Mouse (Mus musculus) lung, postnatal 4 days (tissue): ENCODE results near the gene Zfp747.
"Not testable (repeated sequence)": the region's sequence is repeated elsewhere in the genome, so short reads cannot be mapped to it uniquely, and the experiment has no call there.

Source experiments
- DNase-seq, 2 experiments: peaks; one replicate each; pipeline ENCODE4 v3.0.0; 2021

The Zfp747 gene

DNA sequence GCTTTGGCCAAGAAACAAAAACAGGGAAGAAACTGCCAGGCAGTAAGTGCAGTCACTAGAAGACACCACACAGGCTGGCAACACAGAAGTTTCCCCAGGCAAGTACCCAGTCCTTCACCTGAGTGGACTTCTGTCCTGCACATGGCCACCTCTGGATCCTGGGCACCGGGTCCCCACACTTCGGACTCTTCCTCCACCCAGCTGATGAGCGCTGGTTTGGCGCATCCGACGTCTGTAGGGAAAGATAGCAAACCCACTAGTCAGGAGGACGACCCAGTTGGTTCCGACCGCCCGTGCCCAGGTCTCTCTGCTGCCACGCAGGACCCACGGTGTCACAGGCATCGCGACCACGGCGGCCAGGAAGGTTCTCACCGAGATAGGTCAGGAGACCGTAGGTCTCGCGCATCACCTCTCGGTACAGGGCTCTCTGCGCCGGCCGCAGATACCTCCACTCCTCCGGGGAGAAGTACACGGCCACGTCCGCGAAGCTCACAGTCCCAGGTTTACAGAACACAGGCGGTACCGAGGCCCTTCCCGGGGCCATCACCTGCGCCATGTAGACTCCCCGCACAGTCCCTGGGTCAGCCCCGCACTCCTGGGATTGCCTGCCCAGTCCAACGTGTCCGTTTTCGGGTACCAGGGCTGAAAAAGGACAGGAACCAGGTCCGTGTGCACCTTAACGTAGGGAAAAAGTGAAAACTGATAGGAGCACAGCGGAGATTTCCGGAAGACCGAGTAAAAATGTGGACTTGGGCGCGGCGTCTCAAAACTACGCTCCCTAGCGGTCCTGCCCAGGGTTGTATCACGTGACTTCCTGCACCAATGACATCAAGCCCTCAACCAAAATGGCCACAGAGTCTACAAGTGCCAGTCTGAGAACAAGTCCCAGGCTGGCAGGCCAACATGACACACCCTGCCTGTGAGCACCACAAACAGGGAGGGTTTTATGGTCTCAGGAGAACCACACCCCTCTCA lies at the start of gene Zfp747:
Gene Zfp747, minus strand, starts transcription at position 780 of the 975 bp plus-strand sequence.
- DNase-seq: peak; percentile 93 to 96

DNA sequence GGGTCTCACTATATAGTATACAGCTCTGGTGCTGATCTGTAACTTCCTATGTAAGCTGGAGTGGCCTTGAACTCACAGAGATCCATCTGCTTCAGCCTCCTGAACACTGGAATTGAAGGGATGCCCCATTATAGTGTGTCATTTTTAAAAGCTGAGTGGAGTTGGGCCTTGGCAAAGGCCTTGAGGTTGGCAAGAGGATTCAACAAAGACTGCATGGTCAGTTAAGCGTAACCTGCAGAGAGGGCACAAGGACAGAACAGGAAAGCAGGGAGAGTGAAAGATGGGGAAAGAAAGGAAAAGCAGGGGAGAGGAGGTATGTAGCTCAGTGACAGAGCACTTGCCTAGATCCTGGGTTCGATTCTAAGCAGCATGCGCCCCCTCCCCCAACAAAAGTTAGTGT lies 49.4 kb upstream of the Zfp747 start:
- no peak for DNase-seq

GRCm38 (mm10) chr7:127422247-127422646 lies 46.4 kb upstream of the Zfp747 start:
- peak in 1 of 2 experiments; percentile 36 for DNase-seq

DNA sequence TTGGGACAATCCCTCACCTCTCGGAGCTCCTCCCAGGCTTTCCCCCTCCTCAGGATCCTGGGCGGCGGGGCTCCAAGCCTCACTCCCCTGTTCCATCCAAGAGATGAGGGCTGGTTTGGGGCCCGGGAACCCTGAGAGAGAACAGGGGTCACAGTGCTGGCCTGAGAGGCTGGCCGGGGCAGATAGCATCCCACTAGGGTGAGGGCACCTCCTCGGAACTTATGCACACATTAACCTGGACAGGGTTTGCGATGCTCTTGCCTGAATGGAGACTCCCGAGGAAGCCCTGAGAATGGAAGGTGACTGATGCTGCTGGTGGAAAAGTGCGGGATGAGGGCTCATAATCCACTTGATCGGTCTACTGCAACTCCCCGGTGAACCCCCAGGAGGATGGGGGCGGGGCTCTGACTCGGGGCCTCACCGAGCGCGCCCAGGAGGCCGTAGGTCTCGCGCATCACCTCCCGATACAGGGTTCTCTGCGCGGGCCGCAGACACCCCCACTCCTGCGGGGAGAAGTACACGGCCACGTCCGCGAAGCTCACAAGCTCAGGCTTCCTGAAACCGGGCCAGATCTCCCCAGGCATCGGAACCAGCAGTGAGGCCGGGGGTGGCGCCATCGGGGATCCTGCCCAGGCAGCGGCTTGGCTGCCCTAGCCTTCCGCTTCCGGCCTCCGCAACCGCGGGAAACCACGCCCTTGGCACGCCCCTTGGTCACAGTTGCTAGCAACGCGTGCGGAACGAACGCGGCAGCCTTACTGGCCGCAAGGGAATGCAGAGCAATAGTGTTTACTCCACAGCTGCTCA lies 45.7 kb upstream of the Zfp747 start, which contains the start of gene Zfp688:
Gene Zfp688, minus strand, starts transcription at position 681 of the 804 bp plus-strand sequence.
- peak; percentile 96 to 98 for DNase-seq

GRCm38 (mm10) chr7:127411418-127411817 lies 35.6 kb upstream of the Zfp747 start:
- DNase-seq: no peak

GRCm38 (mm10) chr7:127406002-127406987 lies 30.4 kb upstream of the Zfp747 start, which contains the start of gene Zfp764:
Zfp764 (minus strand) TSS chr7:127406822.
- DNase-seq: peak; percentile 84 to 93

GRCm38 (mm10) chr7:127404101-127404500 lies 28.3 kb upstream of the Zfp747 start:
- DNase-seq: not testable (repeated sequence)

DNA sequence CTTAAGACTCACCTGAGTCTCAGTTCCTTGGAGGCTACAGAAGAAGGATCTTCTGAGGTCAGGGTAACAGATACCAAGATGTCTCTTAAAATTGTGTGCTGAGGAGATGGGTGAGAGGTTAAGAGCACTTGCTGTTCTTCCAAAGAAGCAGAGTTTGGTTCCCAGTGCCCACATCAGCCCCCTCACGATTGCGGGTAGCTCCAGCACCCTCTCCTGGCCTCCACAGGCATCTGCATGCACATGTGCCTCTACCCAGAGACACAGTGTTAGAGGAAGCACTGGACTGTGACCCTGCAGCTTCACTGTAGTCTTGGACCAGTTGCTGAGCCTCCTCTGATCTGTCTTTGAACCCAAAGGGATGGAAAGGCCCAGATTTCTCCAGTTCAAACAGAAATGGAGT lies 27.1 kb upstream of the Zfp747 start:
- no peak for DNase-seq

DNA sequence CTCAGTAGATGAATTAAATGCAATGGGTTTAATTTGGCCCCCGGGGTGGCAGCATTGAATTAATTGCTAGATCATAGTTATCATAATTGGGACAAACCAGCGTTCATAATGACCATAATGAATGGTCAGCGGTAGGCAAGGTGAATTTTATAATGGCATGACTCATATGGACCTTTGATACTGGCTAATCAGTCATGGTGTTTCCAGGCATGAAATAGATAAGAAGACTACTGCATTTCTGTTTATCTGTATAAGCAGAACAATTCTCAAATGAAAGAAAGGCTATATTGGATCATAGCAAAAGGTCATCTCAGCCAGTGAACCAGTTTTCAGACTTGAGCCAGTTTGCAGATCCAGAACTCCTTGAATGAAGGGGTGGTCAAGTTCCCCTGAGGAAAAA lies 24.5 kb upstream of the Zfp747 start:
- DNase-seq: no peak

DNA sequence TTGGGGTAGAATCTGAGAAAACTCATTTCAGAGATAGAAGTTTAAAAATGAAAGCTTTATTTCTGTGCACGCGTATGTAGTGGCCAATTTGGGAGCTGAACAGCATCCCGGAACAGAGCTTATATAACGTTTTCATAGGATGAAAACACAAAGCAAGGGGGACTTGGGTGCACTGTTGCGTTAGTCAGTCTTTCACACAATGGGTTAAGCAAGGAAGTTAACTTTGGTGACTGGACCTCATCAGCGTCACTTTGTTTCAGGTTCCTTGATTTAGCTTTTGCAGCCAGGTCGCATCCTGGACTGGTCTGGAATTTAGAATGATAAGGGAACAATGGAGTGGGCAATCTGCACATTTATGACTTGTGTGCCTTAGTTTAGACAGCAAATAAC lies 18.1 kb upstream of the Zfp747 start:
- DNase-seq: no peak

DNA sequence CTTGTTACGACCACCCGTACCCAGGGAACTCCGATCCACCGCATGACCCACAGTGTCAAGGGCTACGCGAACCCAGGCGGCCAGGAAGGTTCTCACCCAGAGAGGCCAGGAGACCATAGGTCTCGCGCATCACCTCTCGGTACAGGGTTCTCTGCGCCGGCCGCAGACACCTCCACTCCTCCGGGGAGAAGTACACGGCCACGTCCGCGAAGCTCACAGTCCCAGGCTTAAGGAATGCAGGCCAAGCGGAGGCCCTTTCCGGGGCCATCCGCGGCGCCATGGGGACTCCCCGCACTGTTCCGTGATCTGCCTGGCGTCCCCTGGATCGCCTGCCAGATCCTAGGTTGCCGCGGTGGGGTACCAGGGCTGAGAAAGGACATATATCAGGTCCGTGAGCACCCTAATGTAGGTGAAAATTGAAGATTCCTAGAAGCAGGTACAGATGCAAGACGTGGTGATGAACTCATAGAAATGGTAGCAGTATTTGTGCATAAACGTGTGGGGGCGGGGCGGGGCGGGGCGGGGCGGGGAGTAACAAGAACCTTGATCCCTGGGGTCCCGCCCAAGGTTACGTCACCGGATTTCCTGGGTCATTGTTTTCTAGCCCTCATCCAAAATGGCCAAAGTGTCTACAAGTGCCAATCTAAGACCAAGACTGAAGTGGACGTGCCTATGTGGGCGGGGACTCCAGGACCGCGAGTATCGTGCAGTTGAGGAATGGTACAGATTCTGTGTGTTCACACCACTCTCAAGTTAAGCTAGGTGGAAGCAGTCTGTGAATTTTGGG lies 17.5 kb upstream of the Zfp747 start, which contains the start of gene E430018J23Rik:
Gene E430018J23Rik, minus strand, starts transcription at position 473 of the 787 bp plus-strand sequence.
- DNase-seq: peak; percentile 96 to 98

GRCm38 (mm10) chr7:127392251-127392824 lies 16.5 kb upstream of the Zfp747 start:
- no peak for DNase-seq

- DNase-seq: no peak
These were observed 15.7 kb upstream of the Zfp747 start for GRCm38 (mm10) chr7:127391538-127391937.

GRCm38 (mm10) chr7:127390306-127390705 lies 14.5 kb upstream of the Zfp747 start:
- DNase-seq: no peak

DNA sequence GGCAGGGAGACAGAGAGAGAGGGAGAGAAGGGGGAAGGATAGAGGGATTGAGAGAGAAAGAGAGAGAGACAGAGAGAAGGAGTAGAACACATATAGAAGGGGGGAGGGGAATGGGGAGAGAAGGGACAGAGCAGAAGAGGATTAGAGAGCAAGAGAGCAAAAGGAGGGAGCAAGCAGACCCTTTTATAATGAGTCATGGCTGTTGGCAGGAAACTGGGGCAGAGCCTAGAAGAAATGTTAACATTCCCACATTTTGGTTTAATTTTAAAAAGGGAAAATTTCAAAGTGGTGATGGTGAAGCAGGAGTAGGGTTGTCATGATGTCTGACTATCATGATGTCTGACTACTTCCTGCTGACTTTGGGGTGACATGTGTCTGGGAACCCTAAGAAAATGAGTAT lies 12.4 kb upstream of the Zfp747 start:
- DNase-seq: not testable (repeated sequence)

DNA sequence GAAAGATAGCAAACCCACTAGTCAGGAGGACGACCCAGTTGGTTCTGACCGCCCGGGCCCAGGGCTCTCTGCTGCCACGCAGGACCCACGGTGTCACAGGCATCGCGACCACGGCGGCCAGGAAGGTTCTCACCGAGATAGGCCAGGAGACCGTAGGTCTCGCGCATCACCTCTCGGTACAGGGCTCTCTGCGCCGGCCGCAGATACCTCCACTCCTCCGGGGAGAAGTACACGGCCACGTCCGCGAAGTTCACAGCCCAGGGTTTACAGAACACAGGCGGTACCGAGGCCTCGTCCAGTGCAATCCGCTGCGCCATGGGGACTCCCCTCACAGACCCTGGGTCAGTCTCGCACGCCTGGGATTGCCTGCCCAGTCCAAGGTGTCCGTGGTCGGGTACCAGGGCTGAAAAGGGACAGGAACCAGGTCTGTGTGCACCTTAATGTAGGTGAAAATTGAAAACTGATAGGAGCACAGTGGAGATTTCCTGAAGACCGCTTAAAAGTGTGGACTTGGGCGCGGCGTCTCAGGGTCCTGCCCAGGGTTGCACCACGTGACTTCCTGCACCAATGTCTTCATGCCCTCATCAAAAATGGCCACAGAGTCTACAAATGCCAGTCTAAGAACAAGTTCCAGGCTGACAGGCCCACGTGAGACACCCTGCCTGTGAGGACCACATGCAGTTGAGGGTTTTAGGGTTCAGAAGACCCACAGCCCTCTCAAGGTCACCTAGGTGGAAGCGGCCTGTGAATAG lies 11.0 kb upstream of the Zfp747 start, which contains the start of gene 9130019O22Rik:
Gene 9130019O22Rik, minus strand, starts transcription at position 526 of the 752 bp plus-strand sequence.
- DNase-seq: peak; percentile 86 to 93

- DNase-seq: not testable (repeated sequence)
These were observed 9.7 kb upstream of the Zfp747 start for GRCm38 (mm10) chr7:127385560-127385959.

GRCm38 (mm10) chr7:127378310-127378921 lies 2.6 kb upstream of the Zfp747 start:
- no peak for DNase-seq

DNA sequence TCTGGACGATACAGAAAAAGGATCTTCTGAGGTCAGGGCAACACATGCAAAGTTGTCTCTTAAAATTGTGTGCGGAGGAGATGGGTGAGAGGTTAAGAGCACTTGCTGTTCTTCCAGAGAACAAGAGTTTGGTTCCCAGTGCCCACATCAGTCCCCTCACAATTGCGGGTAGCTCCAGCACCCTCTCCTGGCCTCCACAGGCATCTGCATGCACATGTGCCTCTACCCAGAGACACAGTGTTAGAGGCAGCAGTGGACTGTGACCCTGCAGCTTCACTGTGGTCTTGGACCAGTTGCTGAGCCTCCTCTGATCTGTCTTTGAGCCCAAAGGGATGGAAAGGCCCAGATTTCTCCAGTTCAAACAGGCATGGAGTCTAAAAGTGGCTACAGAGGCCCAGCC lies 4.0 kb downstream of the Zfp747 start:
- not testable (repeated sequence) for DNase-seq
